Mouse (Mus musculus) liver, embryonic 14.5 days (tissue): ENCODE results near the gene Samd1. TPM values are rescaled to one million over a fixed set of nuclear protein-coding genes. Genes with fewer than 3 reads are reported as not detected.
"Not testable (repeated sequence)": the region's sequence is repeated elsewhere in the genome, so short reads cannot be mapped to it uniquely, and the experiment has no call there.

Experiments
- ATAC-seq: fragments of 200-750 bp; cut with Nextera tagmentation; 2 replicates; pipeline ENCODE4 v1.8.0; 2017; ENCODE audit warnings: moderate number of reproducible peaks, mild to moderate bottlenecking, moderate library complexity; ENCODE audit not compliant: insufficient read depth
- DNase-seq, 3 experiments: peaks; one replicate each; pipeline ENCODE4 v3.0.0-alpha.2; 2012 to 2013; ENCODE audit warnings: low read depth in 3 of 3, low spot score in 3 of 3
- H3K27ac ChIP-seq: fragments of 300-500 bp; sonication (generic); 2 replicates; pipeline ENCODE4 v1.5.1; 2014; ENCODE audit warnings: moderate library complexity, mild to moderate bottlenecking, control low read depth, inconsistent platforms
- H3K27me3 ChIP-seq: fragments of 300-500 bp; sonication (generic); 2 replicates; pipeline ENCODE4 v1.6.1; 2014; ENCODE audit warnings: mild to moderate bottlenecking, low read length, moderate library complexity; ENCODE audit not compliant: control insufficient read depth, insufficient read depth
- H3K36me3 ChIP-seq: fragments of 300-500 bp; sonication (generic); replicated peaks from 2 replicates; pipeline ENCODE4 v1.6.1; 2014; ENCODE audit warnings: low read depth; ENCODE audit not compliant: control insufficient read depth, insufficient read depth
- H3K4me1 ChIP-seq, 2 experiments: fragments of 200-500 bp in 1 of 2; fragments of 300-500 bp in 1 of 2; sonication (generic) in 1 of 2; replicated peaks; 2 replicates each; pipeline ENCODE4 v1.6.1; 2012 to 2014; ENCODE audit warnings: antibody characterized with exemption in 1 of 2, inconsistent platforms in 1 of 2, low read length in 1 of 2; ENCODE audit not compliant: control insufficient read depth in 2 of 2, insufficient read depth in 2 of 2
- H3K4me2 ChIP-seq: fragments of 300-500 bp; sonication (generic); 2 replicates; pipeline ENCODE4 v1.6.1; 2014; ENCODE audit warnings: low read depth, mild to moderate bottlenecking, control low read depth, moderate library complexity
- H3K4me3 ChIP-seq, 2 experiments: fragments of 200-500 bp in 1 of 2; fragments of 300-500 bp in 1 of 2; sonication (generic) in 1 of 2; 2 replicates each; pipeline ENCODE4 v1.5.1; 2012 to 2014; ENCODE audit warnings: low read depth in 2 of 2, low read length in 2 of 2, mild to moderate bottlenecking in 2 of 2, control low read depth in 1 of 2, inconsistent platforms in 1 of 2, moderate library complexity in 1 of 2; ENCODE audit not compliant: insufficient read depth in 1 of 2
- H3K9ac ChIP-seq: fragments of 300-500 bp; sonication (generic); replicated peaks from 2 replicates; pipeline ENCODE4 v1.6.1; 2014; ENCODE audit warnings: mild to moderate bottlenecking, control low read depth, moderate library complexity
- H3K9me3 ChIP-seq: fragments of 300-500 bp; sonication (generic); 2 replicates; pipeline ENCODE4 v1.6.1; 2016; ENCODE audit warnings: low read length, mixed read lengths; ENCODE audit not compliant: control insufficient read depth
- CTCF ChIP-seq: IDR thresholded peaks from 2 replicates; pipeline ENCODE4 v1.5.1; 2016; ENCODE audit warnings: antibody characterized with exemption, low read depth, control low read depth
- EP300 ChIP-seq: IDR thresholded peaks from 2 replicates; pipeline ENCODE4 v1.6.1; 2016; ENCODE audit warnings: antibody characterized with exemption, low read depth
- WGBS: fragments of 180-500 bp; shearing (Covaris S2); extraction: QIAGEN DNeasy Blood & Tissue Kit; methylation state at CpG from one replicate; pipeline ENCODE4 v1.1.7; 2014; ENCODE audit not compliant: insufficient replicate concordance; 5-methylcytosine and 5-hydroxymethylcytosine counted together
- polyA plus RNA-seq, 2 experiments: library from polyadenylated mRNA; depleted of rRNA in 1 of 2; stranded (reverse) in 1 of 2; unstranded in 1 of 2; fragments of >200 nt; fragmentation: Nextera tagmentation in 1 of 2; extraction: Ambion mirVana in 1 of 2; gene quantifications; 2 replicates each; pipeline versions ENCODE4 v1.2.1 to v1.2.3; 2012 to 2014

Gene Samd1
- polyA plus RNA-seq, 2 experiments = 9.3 to 34.5 TPM

DNA sequence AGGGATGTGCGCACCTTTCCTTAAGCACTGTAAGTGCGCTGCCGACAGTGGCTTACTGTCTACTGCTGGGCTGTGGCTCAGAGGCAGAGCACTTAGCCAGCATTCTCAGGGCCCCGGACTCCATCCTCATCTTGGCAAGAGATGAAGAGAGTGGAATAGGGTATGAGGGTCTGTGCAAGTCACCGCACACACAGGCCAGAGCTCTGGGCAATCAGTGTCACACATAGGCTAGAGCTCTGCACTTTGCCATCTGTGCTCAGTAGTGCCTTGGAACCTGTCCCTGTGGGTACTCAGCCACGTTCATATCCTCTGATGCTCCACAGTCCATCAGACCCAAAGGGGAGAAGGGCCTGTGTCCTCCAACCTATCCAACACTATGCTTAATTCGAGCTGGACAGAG, 15.9 kb upstream of the Samd1 start:
- H3K4me3 ChIP-seq = no peak overlapping the region
- H3K36me3 ChIP-seq = peaks cover 7% of the 10 kb centered on the region
- H3K9me3 ChIP-seq = no peaks in the 10 kb centered on the region
- WGBS = 86% methylated on average over 7 of the region's 7 CpGs
- H3K9ac ChIP-seq = no peak overlapping the region
- peaks cover 0 to 8% of the 10 kb centered on the region in 2 experiments; a peak in 1 of 4 replicates for H3K4me1 ChIP-seq
- no peak overlapping the region for H3K4me2 ChIP-seq
- TF ChIP-seq EP300 = no peak
- TF ChIP-seq CTCF = no peak
- H3K27me3 ChIP-seq = no peaks in the 10 kb centered on the region
- ATAC-seq = no peak
- H3K27ac ChIP-seq = no peak overlapping the region
- DNase-seq = no peak

DNA sequence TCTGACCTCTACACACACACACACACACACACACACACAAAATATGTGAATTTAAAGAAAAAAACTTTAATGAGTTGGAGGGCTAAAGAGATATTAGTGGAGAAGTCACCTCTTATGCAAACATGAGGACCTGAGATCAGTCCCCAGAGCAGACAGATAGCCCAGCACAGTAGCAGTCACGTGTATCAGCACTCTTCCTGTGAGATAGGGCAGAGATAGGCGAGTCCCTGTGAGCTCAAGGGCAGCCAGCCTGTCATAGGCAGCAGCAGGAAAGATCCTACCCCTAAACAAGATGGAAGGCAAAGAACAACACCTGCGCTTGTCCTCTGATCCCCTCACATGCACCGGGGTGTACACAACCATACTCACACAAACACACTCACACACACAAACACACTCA, 15.0 kb upstream of the Samd1 start:
- Histone ChIP-seq H3K27me3 (no peaks in the 10 kb centered on the region), H3K36me3 (peaks cover 12% of the 10 kb centered on the region), H3K4me3 (no peak overlapping the region), H3K4me2 (no peak overlapping the region), H3K9ac (no peak overlapping the region), H3K27ac (no peak overlapping the region), H3K9me3 (no peaks in the 10 kb centered on the region), H3K4me1 (peaks cover 0 to 4% of the 10 kb centered on the region in 2 experiments; a peak in 1 of 4 replicates)
- 48% methylated on average over 4 of the region's 4 CpGs for WGBS
- DNase-seq = no peak
- no peak for TF ChIP-seq CTCF
- no peak for TF ChIP-seq EP300
- ATAC-seq = peak; percentile 69; the same call in 1 of the 2 replicates

DNA sequence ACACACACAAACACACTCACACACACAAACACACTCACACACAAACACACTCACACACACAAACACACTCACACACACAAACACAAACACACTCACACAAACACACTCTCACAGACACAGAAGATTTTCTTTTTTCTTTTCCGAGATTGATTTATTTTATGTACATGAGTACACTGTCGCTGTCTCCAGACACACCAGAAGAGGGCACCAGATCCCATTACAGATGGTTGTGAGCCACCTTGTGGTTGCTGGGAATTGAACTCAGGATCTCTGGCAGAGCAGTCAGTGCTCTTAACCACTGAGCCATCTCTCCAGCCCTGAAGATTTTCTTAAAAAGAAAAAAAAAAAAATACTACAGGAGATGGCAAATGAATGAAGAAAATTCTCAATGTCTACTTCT, 14.2 kb upstream of the Samd1 start:
- 87% methylated on average over 2 of the region's 2 CpGs for WGBS
- not testable (repeated sequence) for H3K9ac ChIP-seq, H3K27me3 ChIP-seq, ATAC-seq, H3K4me1 ChIP-seq, H3K9me3 ChIP-seq, H3K4me2 ChIP-seq, DNase-seq, H3K27ac ChIP-seq, H3K4me3 ChIP-seq
- TF ChIP-seq CTCF = peak; percentile 36; the same call in 1 of the 2 replicates
- H3K36me3 ChIP-seq = peaks cover 15% of the 10 kb centered on the region

DNA sequence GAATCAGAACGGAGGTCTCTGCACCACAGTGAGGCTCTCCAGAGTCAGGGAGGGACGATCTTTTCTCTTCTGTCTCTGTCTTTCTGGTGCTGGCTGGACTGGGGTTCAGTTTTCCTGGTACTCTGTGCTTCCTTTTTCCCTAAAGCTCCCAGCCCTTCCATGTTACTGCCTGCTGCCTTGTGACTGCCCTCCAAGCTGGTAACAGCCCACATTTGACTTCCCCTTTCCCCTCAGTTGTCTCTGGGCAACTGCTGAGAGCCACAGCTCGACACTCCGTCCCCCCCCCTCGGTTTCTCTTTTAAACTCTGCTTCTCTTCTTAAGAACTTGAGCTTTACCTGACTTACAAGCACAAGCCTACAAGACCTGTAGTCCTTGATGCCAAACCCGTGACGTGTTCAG, 8.2 kb upstream of the Samd1 start:
- no peak for ATAC-seq
- no peak overlapping the region for H3K4me2 ChIP-seq
- H3K36me3 ChIP-seq = peaks cover 12% of the 10 kb centered on the region
- H3K27me3 ChIP-seq = no peaks in the 10 kb centered on the region
- no peak overlapping the region for H3K27ac ChIP-seq
- peaks cover 16 to 24% of the 10 kb centered on the region in 2 experiments for H3K4me1 ChIP-seq
- TF ChIP-seq EP300 = no peak
- TF ChIP-seq CTCF = no peak
- no peak for DNase-seq
- H3K9me3 ChIP-seq = no peaks in the 10 kb centered on the region
- WGBS = 45% methylated on average over 7 of the region's 7 CpGs
- no peak overlapping the region for H3K4me3 ChIP-seq
- no peak overlapping the region for H3K9ac ChIP-seq

DNA sequence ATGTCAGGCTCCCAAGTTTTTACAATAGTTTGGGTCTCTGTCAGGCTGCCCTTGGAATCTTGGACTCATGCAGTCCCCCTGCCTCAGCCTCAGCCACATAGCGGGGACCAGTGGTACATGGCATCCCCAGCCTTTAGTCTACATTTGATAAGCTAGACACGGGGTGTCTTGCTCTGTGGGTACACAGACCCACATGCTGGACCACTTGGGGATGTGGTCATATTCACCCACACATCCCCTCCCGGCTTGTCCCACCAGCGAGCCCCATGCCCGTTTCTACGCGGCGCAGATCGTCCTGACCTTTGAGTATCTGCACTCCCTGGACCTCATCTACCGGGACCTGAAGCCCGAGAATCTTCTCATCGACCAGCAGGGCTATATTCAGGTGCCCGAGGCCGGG, 7.3 kb upstream of the Samd1 start:
- H3K27me3 ChIP-seq = no peaks in the 10 kb centered on the region
- no peak overlapping the region for H3K4me3 ChIP-seq
- H3K9me3 ChIP-seq = no peaks in the 10 kb centered on the region
- ATAC-seq (no peak), DNase-seq (no peak)
- peaks cover 16 to 26% of the 10 kb centered on the region in 2 experiments for H3K4me1 ChIP-seq
- H3K27ac ChIP-seq = no peak overlapping the region
- H3K4me2 ChIP-seq = no peak overlapping the region
- H3K36me3 ChIP-seq = peaks cover 12% of the 10 kb centered on the region
- 86% methylated on average over 14 of the region's 14 CpGs for WGBS
- TF ChIP-seq EP300 (no peak), CTCF (no peak)
- no peak overlapping the region for H3K9ac ChIP-seq
